Mouse (Mus musculus): ENCODE measurements around the gene Slc9a9.

GRCm38 (mm10) chr9:95096486-95096885 lies 426.8 kb downstream of the Slc9a9 start:
- TF ChIP-seq POLR2A (IDR thresholded peaks at IDR 0.05; ENCODE audit: borderline replicate concordance, extremely low read depth, insufficient read depth, insufficient read length, poor library complexity, severe bottlenecking) (no peak), CTCF (IDR thresholded peaks at IDR 0.05; ENCODE audit: borderline replicate concordance, extremely low read depth, insufficient read depth, insufficient read length) (no peak)
